Mouse (Mus musculus) forelimb bud, embryonic 11.5 days (tissue): ENCODE data around the gene Strn4.

Experiments
- DNase-seq: peaks from one replicate; pipeline ENCODE4 v3.0.0-alpha.2; 2012; ENCODE audit warnings: low read depth, low spot score

The Strn4 gene

DNA sequence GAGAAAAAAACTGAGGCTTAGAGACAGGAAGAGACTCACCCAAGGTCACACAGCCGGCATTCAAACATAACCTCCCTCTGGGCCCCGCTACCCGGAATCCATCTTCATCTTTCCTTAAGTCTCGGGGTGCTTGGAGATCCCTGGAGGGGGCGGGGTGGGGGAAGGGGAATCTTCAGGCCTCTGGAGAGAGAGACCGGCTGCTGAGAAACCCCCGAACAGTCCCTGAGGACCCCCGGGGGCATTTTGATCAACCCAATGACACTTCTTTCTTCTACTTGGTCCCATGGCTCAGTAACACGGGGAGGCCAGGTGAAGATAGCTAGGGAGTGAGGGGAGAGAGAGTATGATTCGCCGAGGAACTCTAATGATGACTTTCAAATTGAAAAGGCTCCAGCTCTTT is 60.3 kb downstream of the Strn4 start:
- DNase-seq: no peak

GRCm38 (mm10) chr7:16876608-16877007 is 60.9 kb downstream of the Strn4 start:
- DNase-seq: peak; percentile 97

GRCm38 (mm10) chr7:16877717-16878116 is 62.0 kb downstream of the Strn4 start:
- no peak for DNase-seq

- DNase-seq: peak; percentile 81
Measured at GRCm38 (mm10) chr7:16879796-16880547, 64.3 kb downstream of the Strn4 start.

DNA sequence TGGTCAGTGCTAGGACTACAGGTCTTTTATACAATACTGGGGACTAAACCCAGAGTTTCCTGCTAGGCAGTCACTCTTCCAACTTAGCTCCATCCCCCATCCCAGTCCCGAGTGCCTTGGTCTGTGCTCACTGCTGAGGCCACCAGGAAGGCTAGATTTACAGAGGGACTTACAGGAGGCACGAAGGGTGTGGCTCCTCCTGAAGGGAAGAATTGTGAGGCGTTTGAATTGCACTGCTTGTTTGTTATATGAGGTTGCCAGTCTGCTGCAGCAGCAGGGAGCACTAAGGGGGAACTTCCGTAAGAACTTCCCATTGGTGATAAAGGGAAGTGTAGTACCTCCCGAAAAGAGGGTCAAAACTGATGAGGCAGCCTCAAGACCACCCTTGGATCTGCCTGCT is 64.9 kb downstream of the Strn4 start:
- no peak for DNase-seq

GRCm38 (mm10) chr7:16883162-16883561 is 67.5 kb downstream of the Strn4 start:
- DNase-seq: no peak

DNA sequence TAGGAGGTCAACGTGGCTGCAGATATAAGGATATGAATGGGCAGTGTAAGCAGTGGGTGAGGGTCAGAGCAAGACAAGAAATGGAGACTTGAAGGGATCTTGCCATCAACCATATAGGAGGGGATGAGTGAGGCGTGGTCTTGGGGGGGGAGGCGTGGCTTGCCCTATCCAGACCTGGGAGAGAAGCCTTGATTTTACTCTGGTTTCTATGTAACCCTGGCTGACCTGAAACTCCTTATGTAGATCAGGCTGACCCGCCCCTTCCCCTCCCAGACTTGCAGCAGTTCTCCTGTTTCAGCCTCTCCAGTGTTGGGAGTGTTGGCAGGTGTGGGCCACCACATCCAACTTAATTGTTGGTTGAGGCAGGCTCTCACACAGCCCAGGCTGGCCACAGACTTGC is 68.6 kb downstream of the Strn4 start:
- DNase-seq: no peak

DNA sequence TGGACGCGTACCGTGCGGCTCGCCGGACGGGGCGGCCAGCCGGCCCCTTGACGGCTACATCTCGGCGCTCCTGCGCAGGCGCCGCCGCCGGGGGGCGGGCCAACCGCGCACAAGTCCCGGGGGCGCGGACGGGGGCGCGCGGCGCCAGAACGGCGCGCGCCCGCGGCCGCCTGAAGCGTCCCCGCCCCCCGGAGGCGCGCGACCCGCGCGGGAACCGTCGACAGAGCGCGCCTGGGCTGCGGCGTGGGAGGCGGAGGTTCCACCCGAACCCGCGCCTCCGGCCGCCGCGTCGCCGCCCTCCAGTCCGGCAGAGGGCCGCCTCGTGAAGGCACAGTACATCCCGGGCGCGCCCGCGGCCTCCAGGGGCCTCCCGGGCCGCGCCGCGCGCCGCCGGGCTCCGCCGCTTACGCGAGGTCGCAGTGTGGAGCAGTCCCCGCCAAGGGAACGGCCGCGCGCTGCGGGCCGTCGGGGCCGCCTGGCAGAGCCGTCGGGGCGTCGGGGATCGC is 69.6 kb downstream of the Strn4 start:
- DNase-seq: no peak

- DNase-seq: no peak
Measured at GRCm38 (mm10) chr7:16885905-16886304, 70.2 kb downstream of the Strn4 start.
